Mouse (Mus musculus): ENCODE results near the gene Slco1a1. TPM values are rescaled to one million over a fixed set of nuclear protein-coding genes. Genes with fewer than 3 reads are reported as not detected.

Gene Slco1a1
- polyA plus RNA-seq, 2 experiments = not detected

- no peaks in the 10 kb centered on the region for H3K4me1 ChIP-seq (ENCODE audit: control insufficient read depth, insufficient read depth, low read length)
- H3K9ac ChIP-seq (ENCODE audit: low read depth, low read length, severe bottlenecking) = no peak overlapping the region
- no peak for TF ChIP-seq POLR2A (IDR thresholded peaks at IDR 0.05; ENCODE audit: borderline replicate concordance, extremely low read depth, insufficient read depth, insufficient read length)
- H3K9me3 ChIP-seq (ENCODE audit: control insufficient read depth, low read length) = no peaks in the 10 kb centered on the region
- WGBS = 87% methylated on average over 2 of the region's 2 CpGs
- no peak overlapping the region for H3K4me3 ChIP-seq (replicated peaks; ENCODE audit: low read length)
- no peak overlapping the region for H3K27ac ChIP-seq (replicated peaks; ENCODE audit: low read depth, low read length)
- ATAC-seq (ENCODE audit: low FRiP score, low read depth) = no peak
- H3K36me3 ChIP-seq (ENCODE audit: control insufficient read depth, insufficient read depth, low read length) = no peaks in the 10 kb centered on the region
- H3K27me3 ChIP-seq (ENCODE audit: control insufficient read depth, insufficient read depth, low read length) = no peaks in the 10 kb centered on the region
- DNase-seq (ENCODE audit: low spot score) = no peak
- no peak overlapping the region for H3K4me2 ChIP-seq (replicated peaks; ENCODE audit: low read depth, low read length, severe bottlenecking)
These were observed 75.1 kb downstream of the Slco1a1 start for GRCm38 (mm10) chr6:141871711-141872110.

GRCm38 (mm10) chr6:141868735-141869134 is 78.0 kb downstream of the Slco1a1 start:
- no peak for TF ChIP-seq POLR2A (IDR thresholded peaks at IDR 0.05; ENCODE audit: borderline replicate concordance, extremely low read depth, insufficient read depth, insufficient read length)

GRCm38 (mm10) chr6:141866026-141866425 is 80.7 kb downstream of the Slco1a1 start:
- TF ChIP-seq POLR2A (IDR thresholded peaks at IDR 0.05; ENCODE audit: borderline replicate concordance, extremely low read depth, insufficient read depth, insufficient read length) = no peak
- WGBS = 93% methylated on average over 5 of the region's 5 CpGs
- ATAC-seq (ENCODE audit: low FRiP score, low read depth) = no peak

More at GRCm38 (mm10) chr6:141868735-141869134, 78.0 kb downstream of the Slco1a1 start:
- Histone ChIP-seq H3K9ac (ENCODE audit: low read depth, low read length, severe bottlenecking) (no peak overlapping the region), H3K9me3 (ENCODE audit: control insufficient read depth, low read length) (no peaks in the 10 kb centered on the region), H3K27me3 (ENCODE audit: control insufficient read depth, insufficient read depth, low read length) (no peaks in the 10 kb centered on the region), H3K36me3 (ENCODE audit: control insufficient read depth, insufficient read depth, low read length) (no peaks in the 10 kb centered on the region), H3K27ac (replicated peaks; ENCODE audit: low read depth, low read length) (no peak overlapping the region), H3K4me2 (replicated peaks; ENCODE audit: low read depth, low read length, severe bottlenecking) (no peak overlapping the region), H3K4me3 (replicated peaks; ENCODE audit: low read length) (no peak overlapping the region), H3K4me1 (ENCODE audit: control insufficient read depth, insufficient read depth, low read length) (no peaks in the 10 kb centered on the region)
- ATAC-seq (ENCODE audit: low FRiP score, low read depth) (no peak), DNase-seq (ENCODE audit: low spot score) (no peak)
- WGBS = 83% methylated on average over 5 of the region's 5 CpGs

GRCm38 (mm10) chr6:141857735-141858531 is 88.8 kb downstream of the Slco1a1 start:
- 86% methylated on average over 8 of the region's 8 CpGs for WGBS
- no peak for ATAC-seq (ENCODE audit: low FRiP score, low read depth)
- DNase-seq (ENCODE audit: low spot score) = no peak

More at GRCm38 (mm10) chr6:141866026-141866425, 80.7 kb downstream of the Slco1a1 start:
- no peak for DNase-seq (ENCODE audit: low spot score)
- Histone ChIP-seq H3K9ac (ENCODE audit: low read depth, low read length, severe bottlenecking) (no peak overlapping the region), H3K4me3 (replicated peaks; ENCODE audit: low read length) (no peak overlapping the region), H3K4me1 (ENCODE audit: control insufficient read depth, insufficient read depth, low read length) (no peaks in the 10 kb centered on the region), H3K9me3 (ENCODE audit: control insufficient read depth, low read length) (no peaks in the 10 kb centered on the region), H3K27ac (replicated peaks; ENCODE audit: low read depth, low read length) (no peak overlapping the region), H3K27me3 (ENCODE audit: control insufficient read depth, insufficient read depth, low read length) (no peaks in the 10 kb centered on the region), H3K36me3 (ENCODE audit: control insufficient read depth, insufficient read depth, low read length) (no peaks in the 10 kb centered on the region), H3K4me2 (replicated peaks; ENCODE audit: low read depth, low read length, severe bottlenecking) (no peak overlapping the region)

More at GRCm38 (mm10) chr6:141857735-141858531, 88.8 kb downstream of the Slco1a1 start:
- Histone ChIP-seq H3K4me2 (replicated peaks; ENCODE audit: low read depth, low read length, severe bottlenecking) (no peak overlapping the region), H3K36me3 (ENCODE audit: control insufficient read depth, insufficient read depth, low read length) (no peaks in the 10 kb centered on the region), H3K27me3 (ENCODE audit: control insufficient read depth, insufficient read depth, low read length) (no peaks in the 10 kb centered on the region), H3K9me3 (ENCODE audit: control insufficient read depth, low read length) (no peaks in the 10 kb centered on the region), H3K4me1 (ENCODE audit: control insufficient read depth, insufficient read depth, low read length) (no peaks in the 10 kb centered on the region), H3K27ac (replicated peaks; ENCODE audit: low read depth, low read length) (no peak overlapping the region), H3K9ac (ENCODE audit: low read depth, low read length, severe bottlenecking) (no peak overlapping the region), H3K4me3 (replicated peaks; ENCODE audit: low read length) (no peak overlapping the region)
- TF ChIP-seq POLR2A (IDR thresholded peaks at IDR 0.05; ENCODE audit: borderline replicate concordance, extremely low read depth, insufficient read depth, insufficient read length) = no peak

Other genes starting within 250 kb of the Slco1a1 start
- gene Gm5724, start 173.2 kb downstream of the Slco1a1 start, polyA plus RNA-seq (2012; rRNA removed) = 0.19 and 0.22 TPM in 2 replicates
- gene Gm5724, start 173.2 kb downstream of the Slco1a1 start, polyA plus RNA-seq (2014; fragmentation: Nextera tagmentation; extraction: Ambion mirVana) = 0.12 and 0.51 TPM in 2 replicates
- 0.04 and 0.08 TPM in 2 replicates for gene Slco1a4, start 90.8 kb downstream of the Slco1a1 start, polyA plus RNA-seq (2012; rRNA removed)
- 0.11 and 0.23 TPM in 2 replicates for gene Slco1a4, start 90.8 kb downstream of the Slco1a1 start, polyA plus RNA-seq (2014; fragmentation: Nextera tagmentation; extraction: Ambion mirVana)
- 0.04 and 0.09 TPM in 2 replicates for gene Gm6614, start 64.5 kb upstream of the Slco1a1 start, polyA plus RNA-seq (2012; rRNA removed)
- gene Gm6614, start 64.5 kb upstream of the Slco1a1 start, polyA plus RNA-seq (2014; fragmentation: Nextera tagmentation; extraction: Ambion mirVana) = not detected in 2 replicates

All from limb, embryonic 14.5 days (tissue).